Mouse (Mus musculus): ENCODE data around the gene Ttc23. TPM values are rescaled to one million over a fixed set of nuclear protein-coding genes. Genes with fewer than 3 reads are reported as not detected.

The Ttc23 gene
- total and polyA plus RNA-seq, 3 experiments = 0.89 to 2.5 (median 0.93) TPM

GRCm38 (mm10) chr7:67763625-67764024 is 116.4 kb downstream of the Ttc23 start:
- no peak overlapping the region for H3K27ac ChIP-seq (ENCODE audit: insufficient read depth, low read depth)
- in situ Hi-C loops (cut with MboI; ENCODE audit: low pct_ligation_motif_present, low pct_unique_long_range_greater_than_20kb, low sequenced_read_pairs) = no loop called here
- H3K27me3 ChIP-seq (replicated peaks) = peaks cover 66% of the 10 kb centered on the region
- H3K4me2 ChIP-seq (ENCODE audit: insufficient read depth, low read depth, poor library complexity, severe bottlenecking) = no peak overlapping the region
- no peak overlapping the region for H3K4me3 ChIP-seq (replicated peaks in 1 of 3; ENCODE audit: low read depth in 2 of 3, low read length in 2 of 3, poor library complexity in 1 of 3)
- H3K36me3 ChIP-seq (replicated peaks in 1 of 2; ENCODE audit: control insufficient read depth in 1 of 2, insufficient read depth in 1 of 2, low read length in 1 of 2) = no peaks in the 10 kb centered on the region
- H3K9me3 ChIP-seq (replicated peaks; ENCODE audit: low read length) = peaks cover 10% of the 10 kb centered on the region
- H3K9ac ChIP-seq (ENCODE audit: insufficient read depth, low read depth) = no peak overlapping the region
- DNase-seq (ENCODE audit: extremely low read depth) = no peak
- dilution Hi-C loops (cut with MboI; ENCODE audit: extremely low pct_ligation_motif_present, extremely low pct_unique_long_range_greater_than_20kb, low sequenced_read_pairs) = no loop called here
- no peaks in the 10 kb centered on the region for H3K4me1 ChIP-seq (ENCODE audit: control insufficient read depth in 1 of 2, insufficient read depth in 2 of 2)
- no peaks in the 10 kb centered on the region for H3K79me2 ChIP-seq (replicated peaks; ENCODE audit: control insufficient read depth, extremely low read depth, insufficient read depth, poor library complexity, severe bottlenecking)
- TF ChIP-seq MEF2A (IDR thresholded peaks at IDR 0.05; ENCODE audit: borderline replicate concordance, low read depth, low read length) = no peak
- TF ChIP-seq BHLHE40 (IDR thresholded peaks at IDR 0.05; ENCODE audit: low read depth, low read length) = no peak
- no peak for TF ChIP-seq MYC (IDR thresholded peaks at IDR 0.05; ENCODE audit: low read depth, low read length)
- TF ChIP-seq MXI1 (IDR thresholded peaks at IDR 0.05; ENCODE audit: low read depth, low read length) = no peak
- TF ChIP-seq NRF1 (IDR thresholded peaks at IDR 0.05; ENCODE audit: low read depth, low read length) = no peak
- TF ChIP-seq TBP (conservative IDR thresholded peaks at IDR 0.05; ENCODE audit: low read depth, low read length) = no peak
- TF ChIP-seq CHD2 (IDR thresholded peaks at IDR 0.05; ENCODE audit: low read length) = no peak
- no peak for TF ChIP-seq ZNF384 (IDR thresholded peaks at IDR 0.05; ENCODE audit: low read depth, low read length)
- no peak for TF ChIP-seq ZC3H11A (IDR thresholded peaks at IDR 0.05; ENCODE audit: low read depth, low read length)
- TF ChIP-seq JUN (IDR thresholded peaks at IDR 0.05; ENCODE audit: insufficient read depth, low read depth, low read length) = no peak
- TF ChIP-seq SIN3A (IDR thresholded peaks at IDR 0.05; ENCODE audit: low read length) = no peak
- TF ChIP-seq TCF12 (IDR thresholded peaks at IDR 0.05; ENCODE audit: low read depth, low read length) = no peak
- no peak for TF ChIP-seq KAT2A (IDR thresholded peaks at IDR 0.05; ENCODE audit: insufficient replicate concordance, low read length)
- TF ChIP-seq EP300 (IDR thresholded peaks at IDR 0.05; ENCODE audit: low read length) = no peak
- no peak for TF ChIP-seq ZKSCAN1 (IDR thresholded peaks at IDR 0.05; ENCODE audit: borderline replicate concordance, low read depth, low read length)
- no peak for TF ChIP-seq UBTF (IDR thresholded peaks at IDR 0.05; ENCODE audit: low read depth, low read length)
- TF ChIP-seq MAZ (IDR thresholded peaks at IDR 0.05; ENCODE audit: low read depth, low read length) = no peak
- TF ChIP-seq MAX (IDR thresholded peaks at IDR 0.05; ENCODE audit: low read length) = no peak
- no peak for TF ChIP-seq E2F4 (IDR thresholded peaks at IDR 0.05; ENCODE audit: insufficient replicate concordance, low read depth, low read length)

- DNase-seq (ENCODE audit: extremely low read depth) = no peak
- Histone ChIP-seq H3K36me3 (replicated peaks in 1 of 2; ENCODE audit: control insufficient read depth in 1 of 2, insufficient read depth in 1 of 2, low read length in 1 of 2) (no peaks in the 10 kb centered on the region), H3K9ac (ENCODE audit: insufficient read depth, low read depth) (no peak overlapping the region), H3K4me3 (replicated peaks in 1 of 3; ENCODE audit: low read depth in 2 of 3, low read length in 2 of 3, poor library complexity in 1 of 3) (no peak overlapping the region), H3K27ac (ENCODE audit: insufficient read depth, low read depth) (no peak overlapping the region), H3K79me2 (replicated peaks; ENCODE audit: control insufficient read depth, extremely low read depth, insufficient read depth, poor library complexity, severe bottlenecking) (no peaks in the 10 kb centered on the region), H3K4me2 (ENCODE audit: insufficient read depth, low read depth, poor library complexity, severe bottlenecking) (no peak overlapping the region), H3K27me3 (replicated peaks) (peaks cover 91% of the 10 kb centered on the region), H3K4me1 (ENCODE audit: control insufficient read depth in 1 of 2, insufficient read depth in 2 of 2) (no peaks in the 10 kb centered on the region; a peak in 1 of 4 replicates), H3K9me3 (replicated peaks; ENCODE audit: low read length) (no peaks in the 10 kb centered on the region)
- TF ChIP-seq ZC3H11A (IDR thresholded peaks at IDR 0.05; ENCODE audit: low read depth, low read length) = no peak
- no peak for TF ChIP-seq IRF4 (IDR thresholded peaks at IDR 0.05; ENCODE audit: low read depth, low read length)
- dilution Hi-C loops (cut with MboI; ENCODE audit: extremely low pct_ligation_motif_present, extremely low pct_unique_long_range_greater_than_20kb, low sequenced_read_pairs) (no loop called here), in situ Hi-C loops (cut with MboI; ENCODE audit: low pct_ligation_motif_present, low pct_unique_long_range_greater_than_20kb, low sequenced_read_pairs) (no loop called here)
Measured at GRCm38 (mm10) chr7:67768125-67768524, 120.9 kb downstream of the Ttc23 start.

Measured in CH12.LX (cell line).